Mouse (Mus musculus) lung, adult 2 months (tissue): ENCODE results near the gene Klhl12.

Experiments used
- CTCF ChIP-seq: fragments of 200-500 bp; IDR thresholded peaks from 2 replicates; pipeline ENCODE4 v1.5.1; 2011; ENCODE audit warnings: mild to moderate bottlenecking, low read length, control low read depth; ENCODE audit not compliant: insufficient read depth
- POLR2A ChIP-seq: fragments of 200-500 bp; IDR thresholded peaks from 2 replicates; pipeline ENCODE4 v1.6.1; 2011; ENCODE audit warnings: low read depth, mild to moderate bottlenecking, control low read depth, low read length, borderline replicate concordance; ENCODE audit errors: extremely low read depth

DNA sequence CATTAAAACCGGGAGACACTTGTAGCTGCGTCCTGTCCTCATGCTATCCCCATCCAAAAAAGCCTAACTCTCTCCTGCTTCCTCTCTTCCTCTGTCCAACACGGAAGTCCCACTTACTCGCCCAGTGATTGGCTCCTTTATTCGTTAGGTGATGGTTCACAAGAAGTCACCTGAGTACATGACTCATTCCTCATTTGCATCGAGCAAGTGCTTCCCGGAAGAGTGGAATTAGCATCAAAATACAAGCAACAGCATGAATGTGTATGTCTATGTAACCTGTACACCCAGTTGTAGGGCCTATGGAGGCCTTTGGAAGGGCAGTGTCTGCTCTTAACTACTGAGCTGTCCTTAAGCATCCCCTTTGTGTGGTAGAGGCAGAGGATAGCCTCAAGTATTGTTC, 36.9 kb downstream of the Klhl12 start:
- TF ChIP-seq CTCF (no peak), POLR2A (no peak)
